Mouse (Mus musculus): ENCODE results near the gene Il20. TPM values are rescaled to one million over a fixed set of nuclear protein-coding genes. Genes with fewer than 3 reads are reported as not detected.

Gene Il20
- polyA plus RNA-seq, 1 experiment = not detected

GRCm38 (mm10) chr1:130883146-130883545 lies 28.1 kb downstream of the Il20 start:
- Histone ChIP-seq H3K36me3 (ENCODE audit: control insufficient read depth, insufficient read depth, low read length) (no peaks in the 10 kb centered on the region), H3K4me3 (ENCODE audit: low read depth, low read length) (no peak overlapping the region), H3K27me3 (ENCODE audit: control insufficient read depth, insufficient read depth, low read length) (peaks cover 4% of the 10 kb centered on the region), H3K27ac (ENCODE audit: insufficient read depth, low read depth, low read length) (no peak overlapping the region), H3K4me1 (ENCODE audit: control insufficient read depth, insufficient read depth, insufficient read length, low read length) (peaks cover 2% of the 10 kb centered on the region)
- WGBS = 85% methylated on average over 4 of the region's 4 CpGs
- no peak for TF ChIP-seq CTCF (IDR thresholded peaks at IDR 0.05; ENCODE audit: extremely low read depth, insufficient read length, insufficient replicate concordance, low read depth, low read length)
- no peak for TF ChIP-seq POLR2A (IDR thresholded peaks at IDR 0.05; ENCODE audit: low read depth, low read length)

- no peak for TF ChIP-seq POLR2A (IDR thresholded peaks at IDR 0.05; ENCODE audit: low read depth, low read length)
- no peak for TF ChIP-seq CTCF (IDR thresholded peaks at IDR 0.05; ENCODE audit: extremely low read depth, insufficient read length, insufficient replicate concordance, low read depth, low read length)
- WGBS = 88% methylated on average over 7 of the region's 7 CpGs
- no peak overlapping the region for H3K4me3 ChIP-seq (ENCODE audit: low read depth, low read length)
Observed at GRCm38 (mm10) chr1:130879927-130880326, 31.3 kb downstream of the Il20 start.

GRCm38 (mm10) chr1:130877889-130878614 lies 33.2 kb downstream of the Il20 start:
- Histone ChIP-seq H3K27ac (ENCODE audit: insufficient read depth, low read depth, low read length) (no peak overlapping the region), H3K27me3 (ENCODE audit: control insufficient read depth, insufficient read depth, low read length) (peaks cover 5% of the 10 kb centered on the region), H3K4me3 (ENCODE audit: low read depth, low read length) (peak overlapping the region; percentile 46), H3K36me3 (ENCODE audit: control insufficient read depth, insufficient read depth, low read length) (no peaks in the 10 kb centered on the region), H3K4me1 (ENCODE audit: control insufficient read depth, insufficient read depth, insufficient read length, low read length) (peaks cover 4% of the 10 kb centered on the region)
- TF ChIP-seq POLR2A (IDR thresholded peaks at IDR 0.05; ENCODE audit: low read depth, low read length) = no peak
- no peak for TF ChIP-seq CTCF (IDR thresholded peaks at IDR 0.05; ENCODE audit: extremely low read depth, insufficient read length, insufficient replicate concordance, low read depth, low read length)
- WGBS = 2% methylated on average over 43 of the region's 43 CpGs

More at GRCm38 (mm10) chr1:130879927-130880326, 31.3 kb downstream of the Il20 start:
- H3K36me3 ChIP-seq (ENCODE audit: control insufficient read depth, insufficient read depth, low read length) = no peaks in the 10 kb centered on the region
- peaks cover 4% of the 10 kb centered on the region for H3K4me1 ChIP-seq (ENCODE audit: control insufficient read depth, insufficient read depth, insufficient read length, low read length)
- peaks cover 5% of the 10 kb centered on the region for H3K27me3 ChIP-seq (ENCODE audit: control insufficient read depth, insufficient read depth, low read length)
- H3K27ac ChIP-seq (ENCODE audit: insufficient read depth, low read depth, low read length) = no peak overlapping the region

GRCm38 (mm10) chr1:130876931-130877509 lies 34.2 kb downstream of the Il20 start:
- H3K4me1 ChIP-seq (ENCODE audit: control insufficient read depth, insufficient read depth, insufficient read length, low read length) = peaks cover 4% of the 10 kb centered on the region
- H3K27me3 ChIP-seq (ENCODE audit: control insufficient read depth, insufficient read depth, low read length) = peaks cover 5% of the 10 kb centered on the region
- WGBS = 16% methylated on average over 3 of the region's 3 CpGs

GRCm38 (mm10) chr1:130875910-130876309 lies 35.3 kb downstream of the Il20 start:
- 88% methylated on average over 3 of the region's 3 CpGs for WGBS
- peaks cover 5% of the 10 kb centered on the region for H3K27me3 ChIP-seq (ENCODE audit: control insufficient read depth, insufficient read depth, low read length)
- peaks cover 4% of the 10 kb centered on the region for H3K4me1 ChIP-seq (ENCODE audit: control insufficient read depth, insufficient read depth, insufficient read length, low read length)
- H3K27ac ChIP-seq (ENCODE audit: insufficient read depth, low read depth, low read length) = no peak overlapping the region
- TF ChIP-seq CTCF (IDR thresholded peaks at IDR 0.05; ENCODE audit: extremely low read depth, insufficient read length, insufficient replicate concordance, low read depth, low read length) (no peak; the same call in 1 of the 2 replicates), POLR2A (IDR thresholded peaks at IDR 0.05; ENCODE audit: low read depth, low read length) (no peak)
- H3K36me3 ChIP-seq (ENCODE audit: control insufficient read depth, insufficient read depth, low read length) = no peaks in the 10 kb centered on the region
- H3K4me3 ChIP-seq (ENCODE audit: low read depth, low read length) = no peak overlapping the region

More at GRCm38 (mm10) chr1:130876931-130877509, 34.2 kb downstream of the Il20 start:
- H3K4me3 ChIP-seq (ENCODE audit: low read depth, low read length) = no peak overlapping the region
- TF ChIP-seq POLR2A (IDR thresholded peaks at IDR 0.05; ENCODE audit: low read depth, low read length) (no peak), CTCF (IDR thresholded peaks at IDR 0.05; ENCODE audit: extremely low read depth, insufficient read length, insufficient replicate concordance, low read depth, low read length) (no peak)
- no peak overlapping the region for H3K27ac ChIP-seq (ENCODE audit: insufficient read depth, low read depth, low read length)
- no peaks in the 10 kb centered on the region for H3K36me3 ChIP-seq (ENCODE audit: control insufficient read depth, insufficient read depth, low read length)

GRCm38 (mm10) chr1:130875139-130875538 lies 36.1 kb downstream of the Il20 start:
- TF ChIP-seq POLR2A (IDR thresholded peaks at IDR 0.05; ENCODE audit: low read depth, low read length) = no peak
- peak; percentile 15; the same call in 1 of the 2 replicates for TF ChIP-seq CTCF (IDR thresholded peaks at IDR 0.05; ENCODE audit: extremely low read depth, insufficient read length, insufficient replicate concordance, low read depth, low read length)
- no peak overlapping the region for H3K4me3 ChIP-seq (ENCODE audit: low read depth, low read length)
- WGBS = 25% methylated on average over 3 of the region's 3 CpGs
- no peak overlapping the region for H3K27ac ChIP-seq (ENCODE audit: insufficient read depth, low read depth, low read length)
- peaks cover 5% of the 10 kb centered on the region for H3K27me3 ChIP-seq (ENCODE audit: control insufficient read depth, insufficient read depth, low read length)
- H3K4me1 ChIP-seq (ENCODE audit: control insufficient read depth, insufficient read depth, insufficient read length, low read length) = peaks cover 4% of the 10 kb centered on the region
- H3K36me3 ChIP-seq (ENCODE audit: control insufficient read depth, insufficient read depth, low read length) = no peaks in the 10 kb centered on the region

- 89% methylated on average over 2 of the region's 2 CpGs for WGBS
- Histone ChIP-seq H3K27ac (ENCODE audit: insufficient read depth, low read depth, low read length) (no peak overlapping the region), H3K36me3 (ENCODE audit: control insufficient read depth, insufficient read depth, low read length) (no peaks in the 10 kb centered on the region), H3K4me1 (ENCODE audit: control insufficient read depth, insufficient read depth, insufficient read length, low read length) (no peaks in the 10 kb centered on the region), H3K4me3 (ENCODE audit: low read depth, low read length) (no peak overlapping the region), H3K27me3 (ENCODE audit: control insufficient read depth, insufficient read depth, low read length) (no peaks in the 10 kb centered on the region; the same call in 1 of the 2 replicates)
- TF ChIP-seq CTCF (IDR thresholded peaks at IDR 0.05; ENCODE audit: extremely low read depth, insufficient read length, insufficient replicate concordance, low read depth, low read length) (no peak), POLR2A (IDR thresholded peaks at IDR 0.05; ENCODE audit: low read depth, low read length) (no peak)
Observed at GRCm38 (mm10) chr1:130872912-130873311, 38.3 kb downstream of the Il20 start.
